Mouse (Mus musculus) urinary bladder, adult 2 months (tissue): ENCODE measurements around the gene Klhl22. TPM values are rescaled to one million over a fixed set of nuclear protein-coding genes. Genes with fewer than 3 reads are reported as not detected.

Experiments used
- DNase-seq: peaks from one replicate; pipeline ENCODE4 v3.0.0; 2022; ENCODE audit warnings: low spot score
- polyA plus RNA-seq: library from polyadenylated mRNA; depleted of rRNA; stranded (reverse); fragments of >200 nt; gene quantifications from 2 replicates; pipeline ENCODE4 v1.2.3, GENCODE M21; 2012

Klhl22 gene
- polyA plus RNA-seq, 1 experiment: 40.9 TPM

- no peak for DNase-seq
Measured at GRCm38 (mm10) chr16:17802456-17802838, 43.0 kb downstream of the Klhl22 start.

GRCm38 (mm10) chr16:17802839-17803674 is 43.6 kb downstream of the Klhl22 start:
- DNase-seq: no peak

- no peak for DNase-seq
Measured at GRCm38 (mm10) chr16:17803675-17804448, 44.4 kb downstream of the Klhl22 start.

GRCm38 (mm10) chr16:17804449-17804912 is 45.1 kb downstream of the Klhl22 start:
- DNase-seq: no peak

- no peak for DNase-seq
Measured at GRCm38 (mm10) chr16:17804982-17805381, 45.6 kb downstream of the Klhl22 start.

GRCm38 (mm10) chr16:17806581-17807191 is 47.3 kb downstream of the Klhl22 start:
- no peak for DNase-seq

- peak; percentile 59 for DNase-seq
Measured at GRCm38 (mm10) chr16:17807192-17808009, 48.0 kb downstream of the Klhl22 start.

- DNase-seq: no peak
Measured at GRCm38 (mm10) chr16:17809125-17809524, 49.7 kb downstream of the Klhl22 start.

- DNase-seq: no peak
Measured at GRCm38 (mm10) chr16:17809711-17810110, 50.3 kb downstream of the Klhl22 start.

GRCm38 (mm10) chr16:17812120-17812519 is 52.7 kb downstream of the Klhl22 start:
- DNase-seq: no peak

- no peak for DNase-seq
Measured at GRCm38 (mm10) chr16:17813173-17813572, 53.8 kb downstream of the Klhl22 start.

- peak; percentile 56 for DNase-seq
Measured at GRCm38 (mm10) chr16:17815411-17816402, 56.3 kb downstream of the Klhl22 start.

- no peak for DNase-seq
Measured at GRCm38 (mm10) chr16:17816528-17816927, 57.1 kb downstream of the Klhl22 start.

- no peak for DNase-seq
Measured at GRCm38 (mm10) chr16:17826500-17826899, 67.1 kb downstream of the Klhl22 start.

GRCm38 (mm10) chr16:17828229-17828628 is 68.8 kb downstream of the Klhl22 start:
- DNase-seq: no peak

GRCm38 (mm10) chr16:17828867-17829266 is 69.4 kb downstream of the Klhl22 start:
- no peak for DNase-seq

GRCm38 (mm10) chr16:17830385-17831178 is 71.2 kb downstream of the Klhl22 start:
- no peak for DNase-seq

- DNase-seq: no peak
Measured at GRCm38 (mm10) chr16:17831781-17832180, 72.4 kb downstream of the Klhl22 start.

GRCm38 (mm10) chr16:17832821-17833220 is 73.4 kb downstream of the Klhl22 start, which contains the start of gene B830017H08Rik:
Gene B830017H08Rik (plus strand): TSS chr16:17833121.
- DNase-seq: no peak
